Mouse (Mus musculus) testis, postnatal 14 days (tissue): Measurements from ENCODE around the gene Fto.

Experiments used
- DNase-seq: peaks from one replicate; pipeline ENCODE4 v3.0.0; 2021; ENCODE audit warnings: low spot score

Fto gene

DNA sequence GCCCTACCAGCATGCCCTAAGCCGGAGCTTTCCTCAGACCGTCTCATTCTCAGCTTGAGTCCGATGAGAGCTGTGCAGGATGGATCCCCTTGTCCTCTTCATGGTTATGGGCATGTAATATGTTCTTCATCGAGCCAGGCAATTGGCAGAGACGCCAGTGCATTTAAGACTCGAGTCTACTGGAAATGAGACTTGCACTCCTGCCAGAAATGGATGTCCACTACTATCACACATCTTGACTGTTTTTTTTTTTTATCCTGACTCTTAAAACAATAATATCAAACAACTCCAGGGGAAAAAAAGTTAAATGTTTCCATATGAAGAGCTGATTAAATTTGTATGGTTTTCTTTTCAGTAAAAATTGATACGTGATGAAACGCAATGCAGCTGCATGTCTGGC, 301.9 kb downstream of the Fto start:
- no peak for DNase-seq

GRCm38 (mm10) chr8:91615781-91616683, 302.7 kb downstream of the Fto start:
- no peak for DNase-seq

GRCm38 (mm10) chr8:91617772-91618171, 304.4 kb downstream of the Fto start:
- no peak for DNase-seq

DNA sequence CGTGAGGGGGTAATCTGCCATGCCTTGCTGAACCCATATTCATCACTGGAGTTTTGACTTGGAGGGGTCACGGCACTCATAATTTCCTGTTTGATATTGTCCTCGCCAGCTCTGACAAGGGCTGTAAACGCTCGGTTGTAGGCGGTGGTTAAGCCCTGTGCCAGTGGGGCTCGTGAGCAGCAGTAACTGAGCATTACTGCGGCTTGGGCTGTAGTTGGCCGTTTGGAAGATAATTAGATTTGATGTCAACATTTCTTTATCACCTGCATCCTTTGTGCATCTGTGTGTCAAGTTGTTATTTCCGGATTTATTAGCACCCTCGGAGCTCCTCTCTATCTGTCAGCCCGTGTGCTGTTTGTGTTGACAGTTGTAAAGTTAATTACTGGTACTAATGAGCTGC, 309.4 kb downstream of the Fto start:
- no peak for DNase-seq

GRCm38 (mm10) chr8:91625686-91626558, 312.6 kb downstream of the Fto start:
- DNase-seq, result no peak

- DNase-seq, result no peak
These were observed 316.3 kb downstream of the Fto start for GRCm38 (mm10) chr8:91629594-91629993.

- DNase-seq, result no peak
These were observed 317.2 kb downstream of the Fto start for GRCm38 (mm10) chr8:91630320-91631033.

- DNase-seq, result no peak
These were observed 319.1 kb downstream of the Fto start for GRCm38 (mm10) chr8:91632411-91632810.

- no peak for DNase-seq
These were observed 322.1 kb downstream of the Fto start for GRCm38 (mm10) chr8:91635406-91635805.

- DNase-seq, result no peak
These were observed 323.6 kb downstream of the Fto start for GRCm38 (mm10) chr8:91636887-91637286.

DNA sequence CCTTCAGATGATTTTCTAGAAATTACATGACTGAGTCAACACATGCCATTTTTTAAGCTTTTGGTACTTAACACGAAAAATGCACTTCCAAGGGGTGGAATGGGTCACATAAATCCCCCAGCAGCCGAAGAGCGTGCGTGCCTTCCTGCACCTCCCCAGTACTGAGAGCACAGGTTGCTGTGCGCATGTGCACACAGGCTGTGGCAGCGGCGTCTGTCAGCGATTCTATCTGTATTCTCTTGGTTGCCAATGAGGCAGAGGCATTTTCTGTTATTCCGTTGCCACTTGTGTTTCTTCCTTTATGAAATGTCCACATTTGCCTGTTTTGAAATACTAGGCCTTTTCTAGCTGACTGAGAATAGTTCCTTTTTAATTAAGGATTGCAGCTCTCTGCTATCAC, 324.4 kb downstream of the Fto start:
- no peak for DNase-seq

- DNase-seq, result no peak
These were observed 324.9 kb downstream of the Fto start for GRCm38 (mm10) chr8:91638256-91638655.

- DNase-seq, result no peak
These were observed 327.1 kb downstream of the Fto start for GRCm38 (mm10) chr8:91640471-91640870.

- DNase-seq, result no peak
These were observed 332.2 kb downstream of the Fto start for GRCm38 (mm10) chr8:91645484-91645883.

DNA sequence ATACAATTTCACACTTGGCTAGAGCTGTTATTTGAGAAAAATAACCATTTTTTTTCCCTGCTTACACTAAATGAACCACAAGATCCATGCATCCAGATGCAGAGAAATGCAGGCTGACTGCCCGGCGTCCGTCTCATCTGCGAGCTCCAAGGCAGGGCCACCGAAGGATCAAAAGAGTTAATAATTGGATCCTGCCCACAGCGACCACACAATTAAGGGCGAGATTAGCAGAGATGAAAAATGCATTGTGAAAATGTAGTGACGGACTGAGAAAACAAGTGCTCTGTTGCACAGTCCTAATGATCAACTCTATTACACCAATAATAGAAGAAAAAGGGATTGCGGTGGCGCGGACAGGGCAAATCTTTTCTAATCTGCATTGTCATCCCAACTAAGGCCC, 334.6 kb downstream of the Fto start:
- no peak for DNase-seq

GRCm38 (mm10) chr8:91648776-91649175, 335.5 kb downstream of the Fto start:
- no peak for DNase-seq

- DNase-seq, result no peak
These were observed 340.2 kb downstream of the Fto start for GRCm38 (mm10) chr8:91653561-91653960.

DNA sequence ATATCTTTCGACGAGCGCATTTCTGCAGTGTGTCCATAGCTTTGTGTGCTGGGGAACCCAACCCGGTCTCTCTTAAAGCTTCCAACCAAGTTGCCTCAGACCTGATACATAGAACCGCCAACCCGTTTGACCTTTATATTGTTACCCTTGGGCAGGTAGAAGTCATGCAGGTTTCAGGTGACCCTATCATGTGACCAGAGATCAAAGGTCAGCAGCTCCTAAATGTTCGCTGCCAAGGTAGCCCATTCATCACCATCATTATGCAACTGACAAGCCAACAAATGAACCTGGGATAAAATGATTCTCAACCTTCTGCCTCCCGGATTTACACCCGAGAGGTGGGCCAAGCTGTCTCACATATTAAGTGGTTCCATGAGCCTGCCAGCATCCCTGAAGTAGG, 344.1 kb downstream of the Fto start:
- DNase-seq, result no peak

DNA sequence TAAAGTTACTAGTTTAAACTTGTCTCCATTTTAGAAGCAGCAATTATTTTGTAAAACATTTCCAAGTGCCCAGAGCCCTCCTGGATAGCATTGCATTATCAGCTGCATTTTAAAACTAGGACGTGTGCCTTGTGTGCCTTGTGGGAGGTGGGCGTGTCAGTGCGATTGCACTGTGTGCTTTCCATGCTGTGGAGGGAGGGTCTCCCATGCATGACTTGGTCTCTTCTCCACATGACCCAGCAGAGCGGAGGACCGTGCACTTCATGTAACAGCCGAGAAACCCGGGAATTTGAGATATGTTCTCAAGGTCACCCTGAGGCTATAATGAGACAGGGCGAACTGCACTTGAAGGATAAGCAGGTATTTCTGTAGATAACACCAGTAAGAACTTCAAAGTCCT, 347.6 kb downstream of the Fto start:
- DNase-seq, result no peak

DNA sequence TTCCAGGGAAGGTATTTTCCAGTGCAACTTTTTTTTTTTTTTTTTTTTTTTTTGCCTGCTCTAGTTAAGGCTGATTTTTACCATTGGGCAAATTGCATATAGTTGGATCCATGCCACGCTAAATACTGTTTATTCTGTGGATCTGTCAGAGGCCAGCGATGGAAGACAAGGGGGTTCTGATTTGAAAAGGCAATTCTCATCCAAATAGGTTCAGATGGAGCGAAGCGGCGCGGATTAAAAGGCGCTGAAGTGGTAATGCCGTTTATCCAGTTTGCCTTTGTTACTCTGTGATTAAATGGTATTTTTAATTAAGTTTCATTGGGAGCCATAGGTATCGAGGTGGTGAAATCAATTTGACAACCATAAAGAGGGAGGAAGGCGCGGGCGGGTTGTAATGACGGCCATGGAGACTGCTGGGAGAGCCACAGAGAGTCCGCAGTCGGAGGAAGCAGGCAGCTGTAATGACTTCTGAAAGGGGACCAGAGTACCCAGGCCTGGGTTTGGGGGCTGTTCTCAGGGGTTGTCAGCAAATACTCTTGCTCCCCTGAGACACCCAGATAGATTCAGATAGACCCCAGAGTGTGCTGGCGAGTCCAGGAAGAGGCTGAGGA, 356.2 kb downstream of the Fto start:
- no peak for DNase-seq

DNA sequence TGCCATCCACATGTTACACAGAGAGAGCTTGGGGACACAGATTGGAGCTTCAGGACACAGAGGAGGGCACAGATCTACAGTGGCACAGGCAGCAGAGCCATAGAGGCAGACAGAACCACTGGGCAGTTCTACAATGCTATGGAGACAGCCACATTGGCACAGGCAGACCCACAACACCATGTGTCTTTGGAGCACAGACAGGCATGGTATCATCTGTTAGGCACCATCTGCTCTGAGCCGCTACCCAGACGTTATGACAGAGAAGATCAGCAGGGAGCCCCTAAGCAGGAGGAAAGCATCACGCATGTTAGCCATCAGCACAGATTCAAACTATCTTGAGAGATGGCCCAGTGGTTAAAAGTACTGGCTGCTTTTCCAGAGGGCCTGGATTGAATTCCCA, 363.6 kb downstream of the Fto start:
- DNase-seq, result no peak

GRCm38 (mm10) chr8:91679451-91679850, 366.1 kb downstream of the Fto start:
- no peak for DNase-seq
